Mouse (Mus musculus): ENCODE results near the gene Notch2. TPM values are rescaled to one million over a fixed set of nuclear protein-coding genes. Genes with fewer than 3 reads are reported as not detected.
"Not testable (repeated sequence)": the region's sequence is repeated elsewhere in the genome, so short reads cannot be mapped to it uniquely, and the experiment has no call there.

The Notch2 gene
- polyA plus RNA-seq, 1 experiment from 2014 or later: 6.4 TPM

DNA sequence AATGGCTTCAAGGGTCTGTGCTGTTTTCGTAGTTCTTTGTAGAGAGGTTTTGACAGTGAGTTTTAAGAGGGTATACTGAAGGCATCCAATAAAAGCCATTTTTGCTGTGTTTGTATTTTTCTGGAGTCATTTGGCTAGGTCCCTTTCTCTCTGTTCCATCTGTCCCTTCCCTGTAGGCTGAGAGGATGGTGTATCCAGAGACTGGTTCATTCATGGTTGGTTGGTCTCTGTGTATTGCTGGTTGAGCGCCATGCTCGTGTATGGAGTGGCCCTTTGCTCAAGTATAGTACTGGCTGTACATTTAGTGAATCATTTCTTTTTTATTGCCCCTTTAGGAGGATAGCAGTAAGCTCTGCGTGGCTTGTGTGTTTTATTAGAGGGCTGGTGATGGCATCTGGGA lies 30.3 kb downstream of the Notch2 start:
- Histone ChIP-seq H3K27me3 (no peaks in the 10 kb centered on the region), H3K9ac (no peak overlapping the region), H3K27ac (replicated peaks) (0 out of 2 replicates have a peak overlapping the region, but pooled peaks have one; percentile 39), H3K9me3 (replicated peaks) (no peaks in the 10 kb centered on the region), H3K4me1 (replicated peaks) (peaks cover 63% of the 10 kb centered on the region), H3K4me2 (no peak overlapping the region), H3K36me3 (replicated peaks) (no peaks in the 10 kb centered on the region), H3K4me3 (replicated peaks) (no peak overlapping the region)
- no peak for ATAC-seq (ENCODE audit: insufficient read depth)
- WGBS (ENCODE audit: insufficient replicate concordance): 72% methylated on average over 4 of the region's 4 CpGs

DNA sequence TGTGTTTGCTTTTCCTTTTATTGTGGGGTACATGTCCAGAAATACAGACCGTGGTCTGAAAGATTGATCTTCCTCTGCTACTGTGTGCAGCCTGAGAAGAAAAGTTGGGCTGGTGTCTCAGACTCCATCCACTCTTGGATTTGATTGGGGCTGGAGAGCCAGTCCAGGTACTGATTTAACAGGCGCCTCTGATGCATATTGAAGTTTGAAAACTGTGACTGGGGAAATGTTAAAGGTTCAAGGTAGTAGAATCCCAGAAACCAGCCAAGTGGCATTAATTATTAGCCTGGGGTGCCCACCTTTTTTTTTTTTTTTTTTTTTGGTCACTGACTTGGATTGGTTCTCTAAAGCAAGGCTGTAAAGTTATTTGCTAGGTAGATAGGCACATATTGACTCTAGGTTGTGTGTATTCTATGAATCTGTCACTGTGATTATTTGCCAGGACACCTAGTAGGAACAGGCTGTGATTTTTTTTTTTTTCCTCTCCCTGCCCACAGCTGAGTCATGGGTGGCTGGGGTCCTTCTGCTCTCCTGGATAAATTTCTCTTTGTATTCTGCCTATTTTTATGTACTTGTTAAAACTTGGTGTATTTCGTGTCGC lies 31.5 kb downstream of the Notch2 start:
- Histone ChIP-seq H3K36me3 (replicated peaks) (no peaks in the 10 kb centered on the region), H3K4me1 (replicated peaks) (peaks cover 52% of the 10 kb centered on the region), H3K9me3 (replicated peaks) (no peaks in the 10 kb centered on the region), H3K27me3 (no peaks in the 10 kb centered on the region), H3K9ac (no peak overlapping the region), H3K4me2 (no peak overlapping the region), H3K27ac (replicated peaks) (peak overlapping the region; percentile 59), H3K4me3 (replicated peaks) (no peak overlapping the region)
- ATAC-seq (ENCODE audit: insufficient read depth): peak; percentile 60
- WGBS (ENCODE audit: insufficient replicate concordance): 69% methylated on average over 4 of the region's 4 CpGs

DNA sequence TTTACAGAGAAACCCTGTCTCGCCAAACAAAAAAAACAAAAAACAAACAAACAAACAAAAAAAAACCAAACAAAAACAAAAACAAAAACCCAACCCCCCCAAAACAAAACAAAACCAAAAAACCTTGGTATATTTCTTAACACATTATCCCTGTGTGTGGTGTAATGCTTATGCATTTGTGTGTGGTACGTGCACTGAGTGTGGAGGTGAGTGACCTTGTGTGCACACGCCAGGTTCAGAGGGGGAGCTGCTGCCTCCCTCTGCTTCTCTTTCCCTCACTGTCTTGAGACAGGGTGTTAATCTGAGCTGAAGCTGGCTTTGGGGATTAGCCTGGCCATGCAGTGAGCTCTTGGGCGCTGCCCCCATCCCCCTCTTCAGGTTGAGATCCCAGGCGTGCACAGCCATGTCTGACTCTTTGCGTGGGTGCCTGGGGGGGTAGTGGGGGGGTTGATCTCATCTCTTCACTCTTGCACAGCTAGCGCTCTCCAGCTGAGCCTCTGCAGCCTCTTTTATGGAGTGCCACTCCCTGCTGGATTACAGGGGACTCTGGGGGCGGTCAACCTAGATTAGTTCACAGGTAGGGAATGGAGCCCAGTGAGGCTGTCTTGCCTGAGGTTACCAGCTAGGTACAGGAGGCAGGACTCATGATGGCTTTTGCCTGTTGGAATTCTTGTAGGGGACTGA lies 32.3 kb downstream of the Notch2 start:
- peaks cover 52% of the 10 kb centered on the region for H3K4me1 ChIP-seq (replicated peaks)

DNA sequence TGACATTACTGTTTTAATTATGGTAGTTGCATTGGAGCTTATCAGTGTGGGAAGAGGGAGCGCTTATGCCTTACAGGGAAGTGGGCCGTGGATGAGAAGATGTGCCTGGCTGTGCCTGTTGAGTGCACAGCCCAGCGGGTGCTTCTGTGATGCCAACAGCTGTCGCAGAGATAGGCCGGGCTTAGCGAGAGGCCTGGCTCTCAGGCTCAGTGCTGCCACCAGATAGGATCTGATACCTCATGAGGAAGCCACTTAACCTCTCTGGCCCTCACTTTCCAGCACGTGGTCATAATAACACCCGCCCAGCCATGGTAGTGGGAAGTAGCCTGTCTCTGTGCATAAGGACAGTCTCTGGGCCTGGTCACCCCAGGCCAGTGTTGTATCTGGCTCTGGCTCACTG lies 33.0 kb downstream of the Notch2 start:
- no peak overlapping the region for H3K4me3 ChIP-seq (replicated peaks)
- WGBS (ENCODE audit: insufficient replicate concordance): 10% methylated on average over 8 of the region's 8 CpGs
- no peak overlapping the region for H3K9ac ChIP-seq
- no peaks in the 10 kb centered on the region for H3K9me3 ChIP-seq (replicated peaks)
- 0 out of 2 replicates have a peak overlapping the region, but pooled peaks have one; percentile 11 for H3K4me2 ChIP-seq
- H3K27ac ChIP-seq (replicated peaks): peak overlapping the region; percentile 56
- H3K4me1 ChIP-seq (replicated peaks): peaks cover 48% of the 10 kb centered on the region
- ATAC-seq (ENCODE audit: insufficient read depth): peak; percentile 76
- no peaks in the 10 kb centered on the region for H3K27me3 ChIP-seq
- no peaks in the 10 kb centered on the region for H3K36me3 ChIP-seq (replicated peaks)

More for the DNA sequence above, 32.3 kb downstream of the Notch2 start:
- Histone ChIP-seq H3K9ac (no peak overlapping the region), H3K9me3 (replicated peaks) (no peaks in the 10 kb centered on the region), H3K27me3 (no peaks in the 10 kb centered on the region), H3K36me3 (replicated peaks) (no peaks in the 10 kb centered on the region), H3K4me2 (peak overlapping the region; percentile 11; the same call in 1 of the 2 replicates), H3K4me3 (replicated peaks) (no peak overlapping the region), H3K27ac (replicated peaks) (peak overlapping the region; percentile 56)
- WGBS (ENCODE audit: insufficient replicate concordance): 56% methylated on average over 8 of the region's 8 CpGs
- peak; percentile 34 for ATAC-seq (ENCODE audit: insufficient read depth)

DNA sequence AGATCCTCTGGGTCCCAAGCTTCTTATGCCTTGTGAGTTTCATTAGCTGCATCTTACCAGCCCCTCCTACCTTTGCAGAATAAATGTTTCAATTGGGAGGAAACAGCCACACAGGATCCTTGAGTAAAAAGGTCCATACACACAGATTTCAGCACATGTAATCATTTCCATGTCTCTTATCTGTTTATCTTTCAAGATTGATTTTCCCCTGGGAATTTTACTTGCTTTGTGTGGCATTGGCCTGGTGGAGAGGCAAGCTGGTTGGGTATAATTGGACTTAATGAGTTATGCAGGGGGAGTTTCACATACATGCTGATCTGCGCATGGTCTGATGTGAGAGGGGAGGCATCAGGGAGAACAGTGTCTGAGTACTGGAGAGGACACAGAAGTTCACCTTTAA lies 36.3 kb downstream of the Notch2 start:
- Histone ChIP-seq H3K4me3 (replicated peaks) (no peak overlapping the region), H3K4me1 (replicated peaks) (peaks cover 57% of the 10 kb centered on the region), H3K9ac (no peak overlapping the region), H3K4me2 (no peak overlapping the region), H3K27ac (replicated peaks) (no peak overlapping the region), H3K36me3 (replicated peaks) (no peaks in the 10 kb centered on the region), H3K9me3 (replicated peaks) (no peaks in the 10 kb centered on the region), H3K27me3 (no peaks in the 10 kb centered on the region)
- 97% methylated on average over 1 of the region's 1 CpGs for WGBS (ENCODE audit: insufficient replicate concordance)
- no peak for ATAC-seq (ENCODE audit: insufficient read depth)

DNA sequence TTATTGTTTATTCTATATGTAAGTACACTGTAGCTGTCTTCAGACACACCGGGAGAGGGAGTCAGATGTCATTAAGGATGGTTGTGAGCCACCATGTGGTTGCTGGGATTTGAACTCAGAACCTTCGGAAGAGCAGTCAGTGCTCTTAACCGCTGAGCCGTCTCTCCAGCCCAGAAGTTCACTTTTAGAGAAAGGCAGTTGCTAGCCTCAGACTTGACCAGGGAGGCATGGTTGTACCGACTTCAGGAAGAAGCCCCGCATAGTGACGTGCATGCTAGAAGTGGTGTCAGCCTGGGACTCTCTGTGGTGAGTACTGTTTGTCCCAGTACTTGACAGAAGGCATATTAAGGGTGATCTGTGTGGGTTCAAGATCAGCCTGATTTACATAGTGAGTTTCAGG lies 36.8 kb downstream of the Notch2 start:
- H3K36me3 ChIP-seq (replicated peaks); H3K27ac ChIP-seq (replicated peaks); H3K9ac ChIP-seq; H3K9me3 ChIP-seq (replicated peaks); H3K4me3 ChIP-seq (replicated peaks); ATAC-seq (ENCODE audit: insufficient read depth); H3K27me3 ChIP-seq; H3K4me2 ChIP-seq: not testable (repeated sequence)
- WGBS (ENCODE audit: insufficient replicate concordance): 89% methylated on average over 7 of the region's 7 CpGs
- H3K4me1 ChIP-seq (replicated peaks): peaks cover 61% of the 10 kb centered on the region

DNA sequence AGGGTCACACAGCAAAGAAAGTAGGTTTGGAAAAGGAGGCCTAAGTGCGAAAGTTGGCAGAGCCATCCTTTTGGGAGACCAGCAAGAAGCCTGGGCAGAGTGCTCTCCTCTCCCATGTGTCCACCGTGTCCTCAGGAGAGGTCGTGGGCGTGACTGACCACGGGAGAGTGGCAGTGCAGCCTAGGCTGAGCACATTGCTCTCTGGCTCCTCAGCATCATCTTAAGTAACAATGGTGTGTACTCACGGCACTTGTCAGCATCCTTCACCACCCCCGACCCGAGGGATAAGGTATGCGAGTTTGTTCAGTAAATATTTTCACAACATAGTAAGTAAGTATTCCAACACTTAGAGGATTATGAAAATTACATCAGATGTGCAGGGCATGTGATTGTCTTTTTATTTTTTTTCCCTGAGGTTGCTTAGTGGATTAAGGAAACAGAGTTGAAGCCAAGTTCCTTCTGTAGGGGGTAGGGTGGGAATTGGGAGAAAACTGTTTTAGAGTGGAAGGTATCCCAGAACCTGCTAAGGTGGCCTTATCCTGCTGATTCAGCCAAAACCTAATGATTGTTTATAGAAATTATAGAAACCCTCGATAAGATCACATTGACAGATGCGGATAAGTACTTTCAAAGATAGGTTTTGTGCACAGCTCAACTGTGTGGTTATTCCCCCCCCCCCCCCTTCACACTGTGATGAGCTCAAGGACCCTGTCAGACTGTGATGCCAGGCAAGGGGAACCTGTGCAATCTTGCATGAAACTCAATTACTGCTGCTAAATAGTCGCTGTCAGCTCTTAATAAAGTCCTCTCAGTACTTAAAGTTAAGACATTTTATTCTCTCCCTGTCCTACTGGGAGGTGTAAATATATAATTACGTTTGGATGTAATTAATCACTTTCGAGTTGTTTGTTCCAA lies 37.4 kb downstream of the Notch2 start:
- Histone ChIP-seq H3K27me3 (no peaks in the 10 kb centered on the region), H3K9me3 (replicated peaks) (no peaks in the 10 kb centered on the region), H3K4me3 (replicated peaks) (no peak overlapping the region), H3K9ac (no peak overlapping the region), H3K36me3 (replicated peaks) (0 out of 2 replicates have a peak, but pooled peaks cover under 1% of the 10 kb centered on the region), H3K27ac (replicated peaks) (no peak overlapping the region), H3K4me1 (replicated peaks) (peaks cover 62% of the 10 kb centered on the region), H3K4me2 (no peak overlapping the region)
- WGBS (ENCODE audit: insufficient replicate concordance): 70% methylated on average over 14 of the region's 14 CpGs
- no peak for ATAC-seq (ENCODE audit: insufficient read depth)

DNA sequence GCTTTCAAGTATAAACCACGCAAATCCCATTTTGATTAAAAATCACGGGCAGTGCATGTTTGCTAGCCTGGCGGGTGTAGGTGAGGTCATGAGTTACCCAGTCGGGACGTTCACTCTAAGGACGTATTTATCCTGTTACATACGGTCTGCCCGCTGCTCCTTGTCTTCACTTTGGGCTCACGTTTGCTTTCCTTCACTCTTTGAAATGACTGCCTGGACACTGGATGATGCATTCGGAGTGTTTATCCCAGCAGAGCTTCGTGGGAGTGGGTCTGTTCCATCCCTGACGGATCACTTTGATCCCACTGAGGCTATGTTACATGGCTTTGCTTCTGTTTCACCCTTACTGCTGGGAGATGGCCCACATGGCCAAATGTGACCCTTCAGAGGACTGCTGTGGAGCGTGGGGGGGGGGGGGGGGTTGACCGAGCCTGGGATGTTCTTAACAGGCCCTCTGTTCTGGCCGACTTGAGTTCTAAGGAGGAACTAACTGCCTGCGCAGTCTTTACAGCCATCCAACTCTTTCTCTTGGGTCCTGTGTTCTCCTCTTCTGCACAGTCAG lies 38.2 kb downstream of the Notch2 start:
- Histone ChIP-seq H3K27me3 (no peaks in the 10 kb centered on the region), H3K9me3 (replicated peaks) (no peaks in the 10 kb centered on the region), H3K36me3 (replicated peaks) (0 out of 2 replicates have a peak, but pooled peaks cover 5% of the 10 kb centered on the region), H3K4me1 (replicated peaks) (peaks cover 62% of the 10 kb centered on the region), H3K4me3 (replicated peaks) (no peak overlapping the region), H3K4me2 (no peak overlapping the region), H3K27ac (replicated peaks) (no peak overlapping the region), H3K9ac (no peak overlapping the region)
- 70% methylated on average over 16 of the region's 16 CpGs for WGBS (ENCODE audit: insufficient replicate concordance)
- ATAC-seq (ENCODE audit: insufficient read depth): no peak

DNA sequence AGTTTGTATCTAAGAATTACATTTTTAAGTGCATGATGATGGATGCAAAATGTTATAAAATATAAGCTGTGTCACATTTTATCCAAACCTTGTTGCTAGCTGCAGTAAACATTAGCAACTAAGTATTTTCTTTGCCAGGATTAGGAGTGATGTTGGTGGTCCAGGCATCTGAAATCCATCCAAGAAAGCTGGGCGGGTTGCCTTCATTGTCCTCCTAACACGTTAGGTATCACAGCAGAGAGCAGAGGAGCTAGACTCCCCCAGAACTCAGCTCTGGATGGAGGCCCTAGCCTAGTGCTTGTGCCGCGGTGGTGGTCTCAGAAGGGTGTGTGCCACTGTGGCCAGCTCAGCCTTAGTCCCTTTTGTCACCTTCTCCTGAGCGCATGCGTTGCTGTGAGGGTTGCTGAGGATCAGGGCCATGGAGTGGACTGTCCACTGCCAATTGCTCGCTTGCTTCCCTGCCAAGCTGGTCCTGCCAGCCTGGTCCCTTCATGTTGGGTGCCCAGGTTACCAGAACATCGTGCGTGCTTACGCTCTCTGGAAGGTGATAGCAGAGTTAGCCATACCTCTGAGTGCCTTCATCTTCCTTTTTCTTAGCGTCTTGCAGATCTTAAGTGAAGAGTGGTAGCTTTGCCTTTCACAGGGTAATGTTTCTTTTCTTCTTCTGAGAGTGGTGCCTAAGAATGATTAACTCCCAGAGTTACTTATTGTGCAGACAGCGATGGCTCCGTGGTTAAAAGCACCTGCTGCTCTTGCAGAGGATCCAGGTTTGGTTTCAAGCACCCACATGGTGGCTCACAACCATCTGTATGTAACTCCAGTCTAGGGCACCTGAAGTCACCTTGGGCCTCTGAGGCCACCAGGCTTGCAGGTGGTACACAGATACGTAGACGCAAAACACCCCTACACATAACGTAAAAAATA lies 39.4 kb downstream of the Notch2 start:
- no peak overlapping the region for H3K4me2 ChIP-seq
- H3K9me3 ChIP-seq (replicated peaks): no peaks in the 10 kb centered on the region
- H3K4me1 ChIP-seq (replicated peaks): peaks cover 62% of the 10 kb centered on the region
- ATAC-seq (ENCODE audit: insufficient read depth): no peak
- H3K36me3 ChIP-seq (replicated peaks): 0 out of 2 replicates have a peak, but pooled peaks cover 5% of the 10 kb centered on the region
- no peak overlapping the region for H3K27ac ChIP-seq (replicated peaks)
- H3K9ac ChIP-seq: no peak overlapping the region
- no peaks in the 10 kb centered on the region for H3K27me3 ChIP-seq
- 78% methylated on average over 16 of the region's 16 CpGs for WGBS (ENCODE audit: insufficient replicate concordance)
- no peak overlapping the region for H3K4me3 ChIP-seq (replicated peaks)

DNA sequence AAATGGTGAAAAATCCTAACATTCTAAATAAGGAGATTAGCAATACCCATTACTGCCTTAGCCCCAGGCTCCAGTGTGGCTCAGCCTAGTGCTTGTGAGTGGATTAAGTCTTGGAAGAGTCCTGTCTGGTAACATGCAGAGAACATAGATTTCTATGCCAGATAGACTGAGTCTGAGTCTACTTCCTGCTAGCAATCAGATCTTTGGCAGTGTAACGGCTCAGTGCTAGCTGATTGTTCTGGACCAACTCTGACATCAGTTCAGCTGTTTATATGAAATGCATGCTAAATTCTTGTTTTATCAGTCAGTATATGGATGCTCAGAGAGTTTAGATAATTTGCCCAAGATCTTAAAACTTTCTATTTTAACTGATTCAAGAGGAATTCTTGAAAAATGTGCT lies 40.5 kb downstream of the Notch2 start:
- Histone ChIP-seq H3K4me3 (replicated peaks) (no peak overlapping the region), H3K9ac (no peak overlapping the region), H3K4me1 (replicated peaks) (peaks cover 70% of the 10 kb centered on the region), H3K27ac (replicated peaks) (no peak overlapping the region), H3K27me3 (no peaks in the 10 kb centered on the region), H3K9me3 (replicated peaks) (no peaks in the 10 kb centered on the region), H3K36me3 (replicated peaks) (0 out of 2 replicates have a peak, but pooled peaks cover 5% of the 10 kb centered on the region), H3K4me2 (no peak overlapping the region)
- ATAC-seq (ENCODE audit: insufficient read depth): no peak
- WGBS (ENCODE audit: insufficient replicate concordance): 27% methylated on average over 1 of the region's 1 CpGs

Data from liver, embryonic 15.5 days (tissue).